Mouse (Mus musculus) lung, embryonic 16.5 days (tissue): ENCODE data around the gene Mecom. TPM values are rescaled to one million over a fixed set of nuclear protein-coding genes. Genes with fewer than 3 reads are reported as not detected.

Experiments used
- ATAC-seq: fragments of 200-750 bp; cut with Nextera tagmentation; 2 replicates; pipeline ENCODE4 v1.8.0; 2017; ENCODE audit warnings: low read depth, mild to moderate bottlenecking, moderate library complexity
- H3K27ac ChIP-seq: fragments of 300-500 bp; sonication (generic); 2 replicates; pipeline ENCODE4 v1.5.1; 2014; ENCODE audit warnings: mild to moderate bottlenecking, control low read depth, low read length
- H3K27me3 ChIP-seq: fragments of 300-500 bp; sonication (generic); 2 replicates; pipeline ENCODE4 v1.6.1; 2014; ENCODE audit warnings: low read depth, low read length, mixed read lengths; ENCODE audit not compliant: control insufficient read depth, insufficient read depth
- H3K36me3 ChIP-seq: fragments of 300-500 bp; sonication (generic); 2 replicates; pipeline ENCODE4 v1.6.1; 2014; ENCODE audit warnings: low read length; ENCODE audit not compliant: control insufficient read depth, insufficient read depth
- H3K4me1 ChIP-seq: fragments of 300-500 bp; sonication (generic); replicated peaks from 2 replicates; pipeline ENCODE4 v1.6.1; 2014; ENCODE audit warnings: low read length, mixed read lengths; ENCODE audit not compliant: control insufficient read depth, insufficient read depth
- H3K4me2 ChIP-seq: fragments of 300-500 bp; sonication (generic); 2 replicates; pipeline ENCODE4 v1.6.1; 2014; ENCODE audit warnings: low read depth, low read length, control low read depth
- H3K4me3 ChIP-seq: fragments of 300-500 bp; sonication (generic); 2 replicates; pipeline ENCODE4 v1.5.1; 2014; ENCODE audit warnings: mild to moderate bottlenecking, low read length, control low read depth
- H3K9ac ChIP-seq: fragments of 300-500 bp; sonication (generic); 2 replicates; pipeline ENCODE4 v1.6.1; 2014; ENCODE audit warnings: low read length, control low read depth
- H3K9me3 ChIP-seq: fragments of 300-500 bp; sonication (generic); 2 replicates; pipeline ENCODE4 v1.6.1; 2016; ENCODE audit warnings: low read length; ENCODE audit not compliant: control insufficient read depth
- WGBS: fragments of 180-500 bp; shearing (Covaris S2); extraction: QIAGEN DNeasy Blood & Tissue Kit; methylation state at CpG from one replicate; pipeline ENCODE4 v1.1.7; 2014; 5-methylcytosine and 5-hydroxymethylcytosine counted together
- polyA plus RNA-seq: library from polyadenylated mRNA; unstranded; fragments of >200 nt; fragmentation: Nextera tagmentation; extraction: Ambion mirVana; gene quantifications from 2 replicates; pipeline ENCODE4 v1.2.1, GENCODE M21; 2015

Gene Mecom
- polyA plus RNA-seq, 1 experiment from 2014 or later: 73.4 TPM

DNA sequence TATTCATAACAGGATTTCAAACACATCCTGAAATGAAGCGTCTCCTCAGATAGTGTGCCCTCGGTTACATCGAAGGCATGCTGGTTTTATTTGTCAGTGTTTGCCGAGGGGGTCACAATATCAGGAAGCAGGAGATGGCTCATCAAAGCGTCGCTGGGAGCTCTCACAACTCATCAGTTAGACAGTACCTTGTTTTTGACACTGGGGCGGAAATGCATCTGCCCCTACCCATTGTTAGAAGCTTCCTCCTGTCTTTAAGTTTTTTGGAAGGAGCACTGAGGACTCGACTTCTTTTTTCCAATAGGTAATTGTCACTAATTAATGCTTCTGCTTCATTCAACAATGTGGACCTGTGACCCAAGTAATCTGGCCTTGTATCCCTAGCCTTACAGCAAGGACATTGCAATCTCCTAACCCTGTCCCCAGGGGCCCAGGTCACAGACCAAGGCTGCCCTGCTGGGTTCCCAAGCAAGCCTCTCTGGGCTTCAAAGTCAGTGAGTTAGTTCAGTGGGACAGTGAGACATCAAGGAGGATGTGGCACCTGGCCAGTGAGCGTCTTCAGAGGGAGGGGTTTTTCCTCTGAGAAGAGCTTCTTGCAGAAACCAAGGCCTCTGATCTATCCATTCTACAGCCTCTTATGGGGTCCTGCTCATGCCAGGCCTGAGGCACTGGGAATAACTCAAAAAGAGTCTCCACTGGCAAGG, 89.7 kb downstream of the Mecom start:
- Histone ChIP-seq H3K27me3 (no peaks in the 10 kb centered on the region), H3K36me3 (no peaks in the 10 kb centered on the region), H3K27ac (peak overlapping the region; percentile 19), H3K9ac (no peak overlapping the region), H3K4me1 (peaks cover 15% of the 10 kb centered on the region), H3K4me3 (no peak overlapping the region), H3K4me2 (no peak overlapping the region), H3K9me3 (no peaks in the 10 kb centered on the region; the same call in 1 of the 2 replicates)
- 43% methylated on average over 9 of the region's 9 CpGs for WGBS
- peak; percentile 39 for ATAC-seq

GRCm38 (mm10) chr3:30455902-30456301, 91.9 kb downstream of the Mecom start:
- H3K27me3 ChIP-seq: no peaks in the 10 kb centered on the region
- H3K9ac ChIP-seq: no peak overlapping the region
- H3K9me3 ChIP-seq: no peaks in the 10 kb centered on the region
- H3K27ac ChIP-seq: no peak overlapping the region
- no peaks in the 10 kb centered on the region for H3K36me3 ChIP-seq
- no peak for ATAC-seq
- no peak overlapping the region for H3K4me3 ChIP-seq
- WGBS: 25% methylated on average over 8 of the region's 8 CpGs
- no peak overlapping the region for H3K4me2 ChIP-seq
- peaks cover 9% of the 10 kb centered on the region for H3K4me1 ChIP-seq

- no peak for ATAC-seq
- WGBS: 65% methylated on average over 15 of the region's 15 CpGs
Measured at GRCm38 (mm10) chr3:30453546-30454455, 94.0 kb downstream of the Mecom start.

GRCm38 (mm10) chr3:30453046-30453445, 94.8 kb downstream of the Mecom start:
- H3K9ac ChIP-seq: no peak overlapping the region
- no peak overlapping the region for H3K4me2 ChIP-seq
- no peaks in the 10 kb centered on the region; the same call in 1 of the 2 replicates for H3K4me1 ChIP-seq
- no peak overlapping the region for H3K4me3 ChIP-seq
- no peaks in the 10 kb centered on the region for H3K9me3 ChIP-seq
- no peaks in the 10 kb centered on the region for H3K27me3 ChIP-seq
- no peak overlapping the region for H3K27ac ChIP-seq
- 66% methylated on average over 6 of the region's 6 CpGs for WGBS
- ATAC-seq: no peak
- H3K36me3 ChIP-seq: no peaks in the 10 kb centered on the region

More at GRCm38 (mm10) chr3:30453546-30454455, 94.0 kb downstream of the Mecom start:
- no peaks in the 10 kb centered on the region for H3K36me3 ChIP-seq
- H3K9me3 ChIP-seq: no peaks in the 10 kb centered on the region
- H3K4me3 ChIP-seq: no peak overlapping the region
- peaks cover 5% of the 10 kb centered on the region for H3K4me1 ChIP-seq
- no peak overlapping the region for H3K9ac ChIP-seq
- no peak overlapping the region for H3K27ac ChIP-seq
- H3K4me2 ChIP-seq: no peak overlapping the region
- no peaks in the 10 kb centered on the region for H3K27me3 ChIP-seq

- Histone ChIP-seq H3K4me2 (no peak overlapping the region), H3K9me3 (no peaks in the 10 kb centered on the region), H3K9ac (no peak overlapping the region), H3K27me3 (no peaks in the 10 kb centered on the region), H3K4me1 (no peaks in the 10 kb centered on the region; the same call in 1 of the 2 replicates), H3K36me3 (no peaks in the 10 kb centered on the region), H3K4me3 (no peak overlapping the region), H3K27ac (no peak overlapping the region)
- no peak for ATAC-seq
- WGBS: 62% methylated on average over 7 of the region's 7 CpGs
Measured at GRCm38 (mm10) chr3:30452511-30452910, 95.3 kb downstream of the Mecom start.

GRCm38 (mm10) chr3:30450206-30450965, 97.4 kb downstream of the Mecom start:
- no peaks in the 10 kb centered on the region; the same call in 1 of the 2 replicates for H3K4me1 ChIP-seq
- H3K9ac ChIP-seq: no peak overlapping the region
- H3K4me3 ChIP-seq: no peak overlapping the region
- no peaks in the 10 kb centered on the region for H3K9me3 ChIP-seq
- H3K4me2 ChIP-seq: no peak overlapping the region
- no peaks in the 10 kb centered on the region for H3K27me3 ChIP-seq
- no peaks in the 10 kb centered on the region for H3K36me3 ChIP-seq
- ATAC-seq: peak; percentile 57; the same call in 1 of the 2 replicates
- peak overlapping the region; percentile 74 for H3K27ac ChIP-seq
- 45% methylated on average over 10 of the region's 10 CpGs for WGBS

DNA sequence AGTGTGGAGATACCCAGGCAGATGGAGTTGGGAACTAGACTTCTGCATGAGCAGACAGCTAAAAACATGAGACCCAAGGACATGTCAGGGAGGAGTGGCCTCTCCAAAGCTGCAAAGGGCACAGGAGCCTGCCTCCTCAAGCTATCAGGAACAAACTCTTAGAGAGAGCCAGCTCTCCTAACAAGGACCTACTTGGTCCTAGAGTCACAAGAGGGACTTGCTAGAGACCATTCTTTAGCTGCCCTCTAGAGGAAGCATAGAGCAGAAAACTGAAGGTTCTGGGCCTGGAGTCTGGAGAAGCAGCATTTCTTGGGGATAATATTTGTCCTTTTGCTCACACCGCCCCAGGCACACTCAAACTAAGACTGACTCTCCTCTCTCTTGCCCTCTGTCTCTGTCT, 99.2 kb downstream of the Mecom start:
- Histone ChIP-seq H3K4me1 (no peaks in the 10 kb centered on the region; the same call in 1 of the 2 replicates), H3K4me3 (no peak overlapping the region), H3K4me2 (no peak overlapping the region), H3K9ac (no peak overlapping the region), H3K36me3 (no peaks in the 10 kb centered on the region), H3K27me3 (no peaks in the 10 kb centered on the region), H3K27ac (no peak overlapping the region), H3K9me3 (no peaks in the 10 kb centered on the region)
- ATAC-seq: peak; percentile 67
- 43% methylated on average over 1 of the region's 1 CpGs for WGBS

DNA sequence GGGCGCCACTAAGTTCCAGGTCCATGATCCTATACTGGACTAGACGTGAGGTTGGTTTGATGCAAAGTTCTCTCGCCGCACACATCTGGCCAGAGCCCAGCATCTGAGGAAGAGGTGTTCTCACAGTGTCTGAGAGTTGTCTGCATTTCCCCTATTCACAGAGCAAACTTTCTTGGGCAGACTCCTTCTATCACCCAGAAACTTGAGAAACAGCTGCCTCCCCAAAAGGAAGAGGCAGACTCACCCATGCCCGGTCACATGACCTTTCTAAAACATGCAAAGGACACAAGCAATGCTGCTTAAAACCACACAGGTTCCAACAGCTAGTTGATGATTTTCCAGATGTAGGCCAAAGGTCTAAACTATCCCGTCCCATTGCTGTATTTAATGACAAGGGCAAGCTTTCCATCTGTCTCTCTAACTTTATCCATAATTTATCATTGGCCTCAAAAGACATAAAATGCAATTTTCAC, 101.8 kb downstream of the Mecom start:
- Histone ChIP-seq H3K9ac (no peak overlapping the region), H3K4me3 (no peak overlapping the region), H3K9me3 (no peaks in the 10 kb centered on the region), H3K4me2 (no peak overlapping the region), H3K4me1 (no peaks in the 10 kb centered on the region; the same call in 1 of the 2 replicates), H3K36me3 (no peaks in the 10 kb centered on the region), H3K27me3 (no peaks in the 10 kb centered on the region), H3K27ac (no peak overlapping the region)
- WGBS: 89% methylated on average over 6 of the region's 6 CpGs
- no peak for ATAC-seq
